Mouse (Mus musculus): Measurements from ENCODE around the gene Tmem91. TPM values are rescaled to one million over a fixed set of nuclear protein-coding genes. Genes with fewer than 3 reads are reported as not detected.
A peak's percentile ranks its signal among the peaks of the same experiment; 100 is the strongest.
"Not testable (repeated sequence)": the region's sequence is repeated elsewhere in the genome, so short reads cannot be mapped to it uniquely, and the experiment has no call there.

Tmem91 gene
- 0.99 and 1.6 TPM in 2 replicates for polyA plus RNA-seq (2014; fragmentation: Nextera tagmentation; extraction: Ambion mirVana)

GRCm38 (mm10) chr7:25674719-25675300 lies at the start of gene Tmem91:
Gene Tmem91 (minus strand): TSS chr7:25675166.
- Histone ChIP-seq H3K4me2 (peak within 1 kb of the TSS; percentile 39), H3K9ac (ENCODE audit: low read length) (no peak within 1 kb of the TSS), H3K27ac (ENCODE audit: low read depth, low read length) (no peak within 1 kb of the TSS), H3K4me3 (ENCODE audit: low read depth, low read length) (peak within 1 kb of the TSS; percentile 14), H3K9me3 (ENCODE audit: control insufficient read depth, low read length) (no peaks in the 10 kb centered on the region), H3K4me1 (ENCODE audit: control insufficient read depth, insufficient read depth, low read length) (0 out of 2 replicates have a peak, but pooled peaks cover 2% of the 10 kb centered on the region), H3K27me3 (ENCODE audit: control insufficient read depth, insufficient read depth, low read length) (peaks cover 22% of the 10 kb centered on the region), H3K36me3 (ENCODE audit: control insufficient read depth, insufficient read depth, low read length) (no peaks in the 10 kb centered on the region)
- DNase-seq (ENCODE audit: low spot score, missing footprints) = peak; percentile 81
- 3% methylated on average over 29 of the region's 29 CpGs for WGBS
- no peak for ATAC-seq (ENCODE audit: low FRiP score)

- not testable (repeated sequence) for H3K27ac ChIP-seq (ENCODE audit: low read depth, low read length); ATAC-seq (ENCODE audit: low FRiP score); H3K9ac ChIP-seq (ENCODE audit: low read length); H3K4me3 ChIP-seq (ENCODE audit: low read depth, low read length); H3K27me3 ChIP-seq (ENCODE audit: control insufficient read depth, insufficient read depth, low read length); DNase-seq (ENCODE audit: low spot score, missing footprints); H3K4me2 ChIP-seq; H3K9me3 ChIP-seq (ENCODE audit: control insufficient read depth, low read length); H3K4me1 ChIP-seq (ENCODE audit: control insufficient read depth, insufficient read depth, low read length)
- H3K36me3 ChIP-seq (ENCODE audit: control insufficient read depth, insufficient read depth, low read length) = peaks cover 40% of the 10 kb centered on the region
Measured at GRCm38 (mm10) chr7:25721776-25722175, 46.8 kb upstream of the Tmem91 start.

- Histone ChIP-seq H3K36me3 (ENCODE audit: control insufficient read depth, insufficient read depth, low read length) (peaks cover 33% of the 10 kb centered on the region), H3K27ac (ENCODE audit: low read depth, low read length) (no peak overlapping the region), H3K4me1 (ENCODE audit: control insufficient read depth, insufficient read depth, low read length) (peaks cover 8% of the 10 kb centered on the region), H3K4me2 (no peak overlapping the region), H3K9ac (ENCODE audit: low read length) (no peak overlapping the region), H3K4me3 (ENCODE audit: low read depth, low read length) (no peak overlapping the region), H3K9me3 (ENCODE audit: control insufficient read depth, low read length) (no peaks in the 10 kb centered on the region), H3K27me3 (ENCODE audit: control insufficient read depth, insufficient read depth, low read length) (no peaks in the 10 kb centered on the region)
- WGBS = 89% methylated on average over 5 of the region's 5 CpGs
- no peak for DNase-seq (ENCODE audit: low spot score, missing footprints)
- ATAC-seq (ENCODE audit: low FRiP score) = no peak
Measured at GRCm38 (mm10) chr7:25720760-25721159, 45.8 kb upstream of the Tmem91 start.

- peaks cover 8% of the 10 kb centered on the region for H3K4me1 ChIP-seq (ENCODE audit: control insufficient read depth, insufficient read depth, low read length)
- peak; percentile 99 for DNase-seq (ENCODE audit: low spot score, missing footprints)
- no peaks in the 10 kb centered on the region for H3K27me3 ChIP-seq (ENCODE audit: control insufficient read depth, insufficient read depth, low read length)
- H3K4me3 ChIP-seq (ENCODE audit: low read depth, low read length) = no peak overlapping the region
- H3K36me3 ChIP-seq (ENCODE audit: control insufficient read depth, insufficient read depth, low read length) = peaks cover 31% of the 10 kb centered on the region
- no peaks in the 10 kb centered on the region for H3K9me3 ChIP-seq (ENCODE audit: control insufficient read depth, low read length)
- no peak for ATAC-seq (ENCODE audit: low FRiP score)
- H3K27ac ChIP-seq (ENCODE audit: low read depth, low read length) = no peak overlapping the region
- H3K4me2 ChIP-seq = no peak overlapping the region
- WGBS = 60% methylated on average over 10 of the region's 10 CpGs
- H3K9ac ChIP-seq (ENCODE audit: low read length) = no peak overlapping the region
Measured at GRCm38 (mm10) chr7:25719761-25720610, 45.0 kb upstream of the Tmem91 start.

GRCm38 (mm10) chr7:25718788-25719417 lies 43.9 kb upstream of the Tmem91 start, which contains the start of gene Ccdc97:
Gene Ccdc97 (minus strand): TSS chr7:25719088.
- peaks cover 30% of the 10 kb centered on the region for H3K36me3 ChIP-seq (ENCODE audit: control insufficient read depth, insufficient read depth, low read length)
- H3K27ac ChIP-seq (ENCODE audit: low read depth, low read length) = no peak within 1 kb of the TSS

GRCm38 (mm10) chr7:25717478-25717877 lies 42.5 kb upstream of the Tmem91 start:
- Histone ChIP-seq H3K36me3 (ENCODE audit: control insufficient read depth, insufficient read depth, low read length) (peaks cover 28% of the 10 kb centered on the region), H3K4me2 (peak overlapping the region; percentile 78; the same call in 1 of the 2 replicates), H3K4me3 (ENCODE audit: low read depth, low read length) (no peak overlapping the region), H3K27me3 (ENCODE audit: control insufficient read depth, insufficient read depth, low read length) (no peaks in the 10 kb centered on the region), H3K9me3 (ENCODE audit: control insufficient read depth, low read length) (no peaks in the 10 kb centered on the region), H3K4me1 (ENCODE audit: control insufficient read depth, insufficient read depth, low read length) (peaks cover 8% of the 10 kb centered on the region), H3K27ac (ENCODE audit: low read depth, low read length) (no peak overlapping the region), H3K9ac (ENCODE audit: low read length) (no peak overlapping the region; the same call in 1 of the 2 replicates)
- ATAC-seq (ENCODE audit: low FRiP score) (no peak), DNase-seq (ENCODE audit: low spot score, missing footprints) (no peak)
- WGBS = 89% methylated on average over 3 of the region's 3 CpGs

More at GRCm38 (mm10) chr7:25718788-25719417, 43.9 kb upstream of the Tmem91 start, which contains the start of gene Ccdc97:
- DNase-seq (ENCODE audit: low spot score, missing footprints) (peak; percentile 98), ATAC-seq (ENCODE audit: low FRiP score) (peak; percentile 88)
- H3K27me3 ChIP-seq (ENCODE audit: control insufficient read depth, insufficient read depth, low read length) = no peaks in the 10 kb centered on the region
- peak within 1 kb of the TSS; percentile 50 for H3K4me3 ChIP-seq (ENCODE audit: low read depth, low read length)
- WGBS = 5% methylated on average over 32 of the region's 32 CpGs
- peak within 1 kb of the TSS; percentile 78 for H3K4me2 ChIP-seq
- H3K9me3 ChIP-seq (ENCODE audit: control insufficient read depth, low read length) = no peaks in the 10 kb centered on the region
- peaks cover 8% of the 10 kb centered on the region for H3K4me1 ChIP-seq (ENCODE audit: control insufficient read depth, insufficient read depth, low read length)
- H3K9ac ChIP-seq (ENCODE audit: low read length) = peak within 1 kb of the TSS; percentile 65

GRCm38 (mm10) chr7:25715731-25716271 lies 40.8 kb upstream of the Tmem91 start:
- Histone ChIP-seq H3K4me3 (ENCODE audit: low read depth, low read length) (no peak overlapping the region), H3K9me3 (ENCODE audit: control insufficient read depth, low read length) (no peaks in the 10 kb centered on the region), H3K9ac (ENCODE audit: low read length) (no peak overlapping the region), H3K4me2 (no peak overlapping the region), H3K4me1 (ENCODE audit: control insufficient read depth, insufficient read depth, low read length) (peaks cover 13% of the 10 kb centered on the region), H3K36me3 (ENCODE audit: control insufficient read depth, insufficient read depth, low read length) (peaks cover 23% of the 10 kb centered on the region), H3K27me3 (ENCODE audit: control insufficient read depth, insufficient read depth, low read length) (no peaks in the 10 kb centered on the region), H3K27ac (ENCODE audit: low read depth, low read length) (no peak overlapping the region)
- 96% methylated on average over 22 of the region's 22 CpGs for WGBS
- ATAC-seq (ENCODE audit: low FRiP score) = no peak
- no peak for DNase-seq (ENCODE audit: low spot score, missing footprints)

GRCm38 (mm10) chr7:25714581-25714980 lies 39.6 kb upstream of the Tmem91 start:
- DNase-seq (ENCODE audit: low spot score, missing footprints) (no peak), ATAC-seq (ENCODE audit: low FRiP score) (no peak)
- Histone ChIP-seq H3K27ac (ENCODE audit: low read depth, low read length) (no peak overlapping the region), H3K9me3 (ENCODE audit: control insufficient read depth, low read length) (no peaks in the 10 kb centered on the region), H3K4me3 (ENCODE audit: low read depth, low read length) (no peak overlapping the region), H3K27me3 (ENCODE audit: control insufficient read depth, insufficient read depth, low read length) (no peaks in the 10 kb centered on the region), H3K36me3 (ENCODE audit: control insufficient read depth, insufficient read depth, low read length) (peaks cover 23% of the 10 kb centered on the region), H3K9ac (ENCODE audit: low read length) (no peak overlapping the region), H3K4me1 (ENCODE audit: control insufficient read depth, insufficient read depth, low read length) (peaks cover 22% of the 10 kb centered on the region), H3K4me2 (no peak overlapping the region)
- WGBS = 90% methylated on average over 8 of the region's 8 CpGs

Measured in midbrain, embryonic 11.5 days (tissue).